Mouse (Mus musculus): ENCODE data around the gene E130218I03Rik.

The E130218I03Rik gene

GRCm38 (mm10) chr4:134286226-134287167, 43.0 kb downstream of the E130218I03Rik start:
- no peak for DNase-seq (ENCODE audit: low read depth in 2 of 2, low spot score in 2 of 2)

- peak; percentile 98 for DNase-seq (ENCODE audit: low read depth in 2 of 2, low spot score in 2 of 2)
These were observed 43.7 kb downstream of the E130218I03Rik start for GRCm38 (mm10) chr4:134287168-134287564.

DNA sequence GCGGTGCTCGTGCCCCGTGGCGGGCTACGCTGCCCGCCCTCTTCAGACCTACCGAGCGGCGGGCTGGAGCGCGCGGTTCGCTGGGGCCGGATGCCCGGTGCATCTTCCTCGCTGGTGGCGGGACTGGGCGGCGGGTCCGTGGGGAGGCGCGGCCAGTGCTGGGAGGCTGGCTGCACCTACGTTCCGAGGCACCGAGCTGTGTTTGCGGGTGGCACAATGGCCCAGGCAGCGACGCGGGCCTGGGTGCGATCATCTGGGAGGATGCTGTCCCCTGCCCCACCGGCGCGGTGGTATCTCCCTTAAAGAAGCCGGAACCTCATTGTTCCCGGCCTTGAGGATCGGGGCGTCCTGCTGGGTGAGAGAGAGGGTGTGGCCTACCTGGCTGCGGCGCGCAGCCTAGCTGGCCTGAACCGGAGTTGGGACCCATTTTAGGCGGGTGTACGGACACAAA, 44.1 kb downstream of the E130218I03Rik start, which contains the start of gene Pdik1l:
TSS of gene Pdik1l (minus strand) at position 321 of the 451 bp plus-strand sequence.
- peak; percentile 68 to 76 for DNase-seq (ENCODE audit: low read depth in 2 of 2, low spot score in 2 of 2)

DNA sequence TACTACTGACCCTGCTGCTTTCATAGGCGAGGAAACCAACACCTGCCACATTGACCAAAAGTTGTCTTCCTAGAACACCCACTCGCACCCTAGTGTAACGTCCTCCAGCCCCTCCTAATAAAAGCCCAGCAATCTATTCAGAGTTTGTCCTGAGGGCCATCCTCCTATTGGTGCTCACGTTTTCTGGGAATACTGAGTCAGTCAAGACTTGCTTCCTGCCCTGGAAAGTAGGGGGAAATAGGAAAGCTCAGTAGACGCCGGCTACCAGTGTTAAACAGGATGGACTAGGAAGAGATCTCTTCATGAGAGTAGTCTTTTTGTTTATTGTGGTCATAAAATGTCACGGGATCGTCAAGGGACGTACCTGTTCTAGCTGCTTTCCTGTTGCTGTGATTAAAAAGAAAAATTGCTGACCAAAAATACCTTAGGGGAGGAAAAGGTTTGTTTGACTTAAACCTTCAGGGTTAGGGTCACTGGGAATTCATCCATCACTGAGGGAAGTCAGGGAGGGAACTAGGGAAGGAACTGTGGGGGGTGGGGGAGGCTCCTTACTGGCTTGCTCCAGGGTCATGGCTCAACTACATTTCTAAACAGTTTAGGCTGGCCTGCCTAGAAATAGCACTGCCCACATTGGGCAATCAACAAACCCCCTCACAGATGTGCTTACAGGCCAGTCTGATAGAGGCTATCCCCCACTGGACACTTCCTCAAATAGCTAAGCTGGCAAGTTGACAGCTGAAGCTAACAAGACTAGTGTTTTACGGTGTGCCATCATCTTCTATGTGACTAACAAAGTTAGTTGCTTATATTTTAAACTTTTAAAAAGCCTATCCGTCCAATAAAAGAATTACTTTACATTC, 45.2 kb downstream of the E130218I03Rik start:
- DNase-seq (ENCODE audit: low read depth in 2 of 2, low spot score in 2 of 2), result no peak

DNA sequence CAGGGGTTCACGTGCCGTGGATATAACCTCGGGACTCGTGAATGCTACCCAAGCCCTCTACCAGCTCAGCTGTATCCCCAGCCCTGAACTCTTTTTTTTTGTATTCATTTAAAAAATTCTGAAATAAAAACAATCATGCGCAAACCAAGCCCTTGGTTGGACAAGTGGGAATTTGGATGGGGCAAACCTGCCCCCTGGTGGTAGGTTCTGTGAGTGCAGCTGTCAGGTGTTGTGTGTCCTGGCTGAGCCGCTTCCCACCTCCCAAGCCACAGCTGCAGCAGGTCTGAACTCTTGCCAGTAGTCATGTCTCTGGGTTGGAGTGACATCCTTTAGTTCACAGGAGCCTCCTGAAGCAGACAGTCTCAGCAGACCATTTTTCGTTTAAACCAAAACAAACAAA, 48.6 kb downstream of the E130218I03Rik start:
- DNase-seq (ENCODE audit: low read depth in 2 of 2, low spot score in 2 of 2), result peak; percentile 74 to 83

DNA sequence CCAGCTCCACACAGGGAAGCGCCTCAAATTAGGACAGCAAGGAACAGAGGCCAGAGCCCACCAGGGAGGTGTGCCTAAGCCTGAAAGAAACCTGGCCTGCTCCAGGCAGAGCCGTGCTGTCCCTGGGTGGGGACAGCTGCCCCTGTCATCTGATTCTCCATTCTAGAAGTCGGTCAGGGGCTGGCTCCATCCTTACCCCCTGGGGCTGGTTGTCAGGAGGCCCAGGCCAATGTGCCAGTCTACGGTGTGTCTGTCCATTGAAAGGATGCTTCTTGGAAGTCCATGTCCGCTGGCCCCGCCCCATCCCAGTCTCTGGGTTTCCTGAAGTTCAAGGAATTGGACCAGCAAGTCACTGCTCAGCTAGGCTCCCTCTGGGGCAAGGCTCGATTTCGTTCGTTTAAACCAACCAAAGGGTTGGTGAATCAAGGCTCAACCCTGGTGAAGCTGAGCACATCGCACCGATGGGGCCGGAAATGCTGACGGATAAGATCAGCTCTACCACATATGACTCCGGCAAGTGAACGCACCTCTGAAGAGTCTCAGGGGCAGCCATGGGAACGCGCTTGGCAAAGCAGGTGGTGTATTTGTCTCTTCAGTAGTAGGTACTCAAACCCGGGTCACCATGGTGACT, 49.7 kb downstream of the E130218I03Rik start:
- DNase-seq (ENCODE audit: low read depth in 2 of 2, low spot score in 2 of 2), result no peak

DNA sequence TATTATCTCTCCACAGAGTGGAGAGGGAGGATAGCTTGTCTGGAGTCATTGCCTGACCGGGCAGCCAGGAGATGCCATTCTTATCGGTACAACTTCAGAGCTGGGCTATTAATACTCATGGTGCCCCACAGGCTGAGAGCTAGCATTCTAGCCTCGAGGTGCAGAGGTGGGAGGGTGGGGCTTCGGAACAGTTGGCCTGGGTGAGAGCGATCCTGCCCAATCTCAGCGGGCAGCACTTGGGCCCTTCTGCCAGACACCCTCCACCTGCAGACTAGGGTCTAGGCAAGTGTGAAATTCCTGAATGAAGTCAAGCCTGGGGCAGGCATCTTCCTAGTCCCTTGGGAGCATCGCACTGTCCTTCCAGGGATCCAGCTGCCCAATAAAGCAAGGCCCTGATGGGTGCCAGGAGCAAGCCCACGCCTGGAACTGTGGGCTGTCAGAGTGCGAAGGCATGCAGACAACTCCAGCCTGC, 50.3 kb downstream of the E130218I03Rik start:
- no peak for DNase-seq (ENCODE audit: low read depth in 2 of 2, low spot score in 2 of 2)

Measured in CD8-positive naive resting alpha-beta T cell, adult 2 months (primary cell).